Mouse (Mus musculus) heart, adult 2 months (tissue): ENCODE results near the gene Crtac1. TPM values are rescaled to one million over a fixed set of nuclear protein-coding genes. Genes with fewer than 3 reads are reported as not detected.
A peak's percentile ranks its signal among the peaks of the same experiment; 100 is the strongest.

Experiments
- DNase-seq, 2 experiments: peaks; one replicate each; pipeline ENCODE4 v3.0.0; 2021
- H3K27ac ChIP-seq: fragments of 200-600 bp; 2 replicates; pipeline ENCODE4 v1.8.1; 2022
- H3K27me3 ChIP-seq: fragments of 200-500 bp; 2 replicates; pipeline ENCODE4 v1.6.1; 2012; ENCODE audit warnings: mild to moderate bottlenecking, low read length, inconsistent platforms, mixed read lengths; ENCODE audit not compliant: control insufficient read depth, insufficient read depth
- H3K36me3 ChIP-seq: fragments of 200-500 bp; 2 replicates; pipeline ENCODE4 v1.6.1; 2012; ENCODE audit warnings: low read length, inconsistent platforms; ENCODE audit not compliant: control insufficient read depth, insufficient read depth
- H3K4me1 ChIP-seq: fragments of 200-500 bp; 2 replicates; pipeline ENCODE4 v1.6.1; 2011; ENCODE audit warnings: low read length; ENCODE audit not compliant: control insufficient read depth, insufficient read depth
- H3K4me3 ChIP-seq: fragments of 200-600 bp; 2 replicates; pipeline ENCODE4 v1.8.1; 2022
- H3K79me2 ChIP-seq: fragments of 200-500 bp; replicated peaks from 2 replicates; pipeline ENCODE4 v1.6.1; 2012; ENCODE audit warnings: mild to moderate bottlenecking, inconsistent platforms, low read length, moderate library complexity, mixed read lengths; ENCODE audit not compliant: control insufficient read depth, insufficient read depth
- H3K9ac ChIP-seq: fragments of 200-500 bp; 2 replicates; pipeline ENCODE4 v1.6.1; 2012; ENCODE audit warnings: low read depth, mild to moderate bottlenecking, control low read depth, inconsistent platforms, low read length, mixed read lengths
- CTCF ChIP-seq: fragments of 200-600 bp; IDR thresholded peaks from 2 replicates; pipeline ENCODE4 v1.8.1; 2022; ENCODE audit warnings: antibody characterized with exemption, mild to moderate bottlenecking, moderate library complexity
- EP300 ChIP-seq: fragments of 200-500 bp; IDR thresholded peaks from 2 replicates; pipeline ENCODE4 v1.6.1; 2011; ENCODE audit warnings: low read depth, low read length, control low read depth; ENCODE audit not compliant: insufficient read depth
- POLR2A ChIP-seq: fragments of 200-500 bp; IDR thresholded peaks from 2 replicates; pipeline ENCODE4 v1.6.1; 2011; ENCODE audit warnings: mild to moderate bottlenecking, low read depth, low read length, control low read depth; ENCODE audit not compliant: insufficient read depth
- WGBS: fragments of 180-500 bp; shearing (Covaris S2); methylation state at CpG from one replicate; pipeline ENCODE4 v1.1.7; 2018; 5-methylcytosine and 5-hydroxymethylcytosine counted together
- intact Hi-C: fragments of 180-260 bp; cut with DNase I; formaldehyde crosslinking; loops from one replicate; pipeline ENCODE4 v1.15.1; 2025
- polyA plus RNA-seq: library from polyadenylated mRNA; depleted of rRNA; stranded (reverse); fragments of >200 nt; gene quantifications from 2 replicates; pipeline ENCODE4 v1.2.3, GENCODE M21; 2012
- total RNA-seq, 2 experiments: library from RNA; stranded (reverse); gene quantifications; 2 replicates each; pipeline ENCODE4 v1.2.3; 2021

Crtac1 gene
- total and polyA plus RNA-seq, 3 experiments: not detected

- no peak overlapping the region for H3K9ac ChIP-seq
- H3K36me3 ChIP-seq: no peaks in the 10 kb centered on the region
- peaks cover 1% of the 10 kb centered on the region; the same call in 1 of the 2 replicates for H3K27me3 ChIP-seq
- no peak for TF ChIP-seq POLR2A
- WGBS: 76% methylated on average over 12 of the region's 12 CpGs
- intact Hi-C loops: no loop called here
- H3K4me1 ChIP-seq: no peaks in the 10 kb centered on the region
- no peak overlapping the region for H3K4me3 ChIP-seq
- H3K79me2 ChIP-seq: no peaks in the 10 kb centered on the region
- DNase-seq: no peak
- H3K27ac ChIP-seq: no peak overlapping the region
These were observed 174.9 kb downstream of the Crtac1 start for GRCm38 (mm10) chr19:42256611-42257240.

- Histone ChIP-seq H3K27ac (no peak overlapping the region), H3K9ac (no peak overlapping the region), H3K4me1 (no peaks in the 10 kb centered on the region), H3K36me3 (no peaks in the 10 kb centered on the region), H3K4me3 (no peak overlapping the region), H3K79me2 (no peaks in the 10 kb centered on the region), H3K27me3 (peaks cover 1% of the 10 kb centered on the region; the same call in 1 of the 2 replicates)
- intact Hi-C loops: no loop called here
- WGBS: 3% methylated on average over 37 of the region's 42 CpGs
- peak; percentile 25 to 66 for DNase-seq
- no peak for TF ChIP-seq CTCF
- no peak for TF ChIP-seq EP300
- no peak for TF ChIP-seq POLR2A
These were observed 175.6 kb downstream of the Crtac1 start for GRCm38 (mm10) chr19:42255784-42256610.

- DNase-seq: no peak
- no peak overlapping the region for H3K4me3 ChIP-seq
- H3K9ac ChIP-seq: no peak overlapping the region
- TF ChIP-seq POLR2A (no peak), CTCF (no peak), EP300 (no peak)
- WGBS: 1% methylated on average over 23 of the region's 23 CpGs
- intact Hi-C loops: no loop called here
- H3K27ac ChIP-seq: no peak overlapping the region
- H3K4me1 ChIP-seq: no peaks in the 10 kb centered on the region
- no peaks in the 10 kb centered on the region for H3K79me2 ChIP-seq
- peaks cover 1% of the 10 kb centered on the region; the same call in 1 of the 2 replicates for H3K27me3 ChIP-seq
- H3K36me3 ChIP-seq: no peaks in the 10 kb centered on the region
These were observed 176.2 kb downstream of the Crtac1 start for GRCm38 (mm10) chr19:42255438-42255783.

GRCm38 (mm10) chr19:42249976-42250914, 181.3 kb downstream of the Crtac1 start:
- no peak for TF ChIP-seq CTCF
- TF ChIP-seq POLR2A: no peak
- no peak for TF ChIP-seq EP300
- no peak for DNase-seq
- Histone ChIP-seq H3K9ac (no peak overlapping the region), H3K79me2 (no peaks in the 10 kb centered on the region), H3K4me1 (no peaks in the 10 kb centered on the region), H3K27ac (no peak overlapping the region), H3K36me3 (no peaks in the 10 kb centered on the region), H3K27me3 (no peaks in the 10 kb centered on the region), H3K4me3 (no peak overlapping the region)
- 68% methylated on average over 11 of the region's 11 CpGs for WGBS
- intact Hi-C loops: no loop called here

DNA sequence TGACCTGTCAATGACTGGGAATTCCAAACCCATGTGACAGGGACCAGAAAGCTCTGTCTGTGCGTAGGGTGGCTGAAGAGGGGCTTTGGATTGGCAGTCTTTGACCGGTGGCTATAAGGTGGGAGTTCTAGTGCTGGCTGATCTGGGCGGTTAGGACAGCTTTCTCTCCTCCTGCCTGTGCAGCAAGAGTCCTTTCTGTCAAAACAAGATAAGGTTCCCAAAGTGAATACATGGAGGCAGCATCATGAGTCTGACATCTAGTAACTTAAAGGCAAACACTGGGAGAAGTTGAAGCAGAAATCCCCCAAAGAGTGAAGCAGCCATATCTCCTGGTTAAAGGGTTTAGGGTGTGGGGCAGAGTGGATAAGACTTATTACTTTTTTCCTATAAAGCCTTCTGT, 184.1 kb downstream of the Crtac1 start, which contains the start of gene Golga7b:
Golga7b (plus strand) TSS at position 56 of the 400 bp plus-strand sequence.
- TF ChIP-seq POLR2A (no peak), CTCF (no peak), EP300 (no peak)
- Histone ChIP-seq H3K79me2 (no peaks in the 10 kb centered on the region), H3K36me3 (no peaks in the 10 kb centered on the region), H3K27me3 (no peaks in the 10 kb centered on the region), H3K4me1 (no peaks in the 10 kb centered on the region), H3K4me3 (no peak within 1 kb of the TSS), H3K27ac (no peak within 1 kb of the TSS), H3K9ac (no peak within 1 kb of the TSS)
- WGBS: 35% methylated on average over 3 of the region's 3 CpGs
- no peak for DNase-seq
- intact Hi-C loops: no loop called here
